Mouse (Mus musculus): Measurements from ENCODE around the gene Actr6.
"Not testable (repeated sequence)": the region's sequence is repeated elsewhere in the genome, so short reads cannot be mapped to it uniquely, and the experiment has no call there.

Actr6 gene

DNA sequence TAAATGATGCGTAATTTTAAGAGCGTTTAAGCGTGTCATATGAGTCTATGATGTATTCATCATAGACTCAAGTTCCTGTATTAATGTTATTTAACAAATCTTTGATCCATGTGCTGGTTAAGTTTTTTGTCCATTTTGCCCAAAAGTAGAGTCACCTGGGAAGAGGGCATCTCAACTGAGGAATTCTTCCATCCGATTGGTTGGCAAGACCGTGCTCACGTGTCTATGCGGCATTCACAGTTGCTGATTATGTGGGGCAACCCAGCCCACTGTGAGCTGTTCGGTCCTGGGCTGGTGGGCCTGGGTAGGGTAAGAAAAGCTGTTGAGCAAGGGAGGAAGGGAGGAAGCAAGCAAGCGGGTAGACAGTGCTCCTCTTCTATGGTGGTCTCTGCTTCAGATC is 6.3 kb upstream of the Actr6 start:
- no peak for DNase-seq (ENCODE audit: low read depth, low spot score)

DNA sequence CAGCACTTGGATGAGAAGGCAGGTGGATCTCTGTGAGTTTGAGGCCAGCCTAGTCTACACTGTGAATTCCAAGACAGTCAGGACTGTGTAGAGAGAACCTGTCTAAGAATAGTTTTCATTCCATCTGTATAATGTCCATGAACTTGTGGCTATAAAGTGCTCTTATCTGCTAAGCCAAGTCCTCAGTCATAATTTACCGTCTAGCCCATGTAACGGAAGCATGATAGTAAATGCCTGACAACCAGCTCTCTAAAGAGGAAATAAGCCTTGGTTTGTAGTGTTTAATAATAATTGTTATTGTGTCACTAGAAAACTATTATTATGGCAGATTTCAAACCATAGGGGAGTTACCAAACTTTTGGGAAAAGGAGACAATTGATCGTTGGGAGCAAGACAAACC is 5.8 kb upstream of the Actr6 start:
- no peak for DNase-seq (ENCODE audit: low read depth, low spot score)

DNA sequence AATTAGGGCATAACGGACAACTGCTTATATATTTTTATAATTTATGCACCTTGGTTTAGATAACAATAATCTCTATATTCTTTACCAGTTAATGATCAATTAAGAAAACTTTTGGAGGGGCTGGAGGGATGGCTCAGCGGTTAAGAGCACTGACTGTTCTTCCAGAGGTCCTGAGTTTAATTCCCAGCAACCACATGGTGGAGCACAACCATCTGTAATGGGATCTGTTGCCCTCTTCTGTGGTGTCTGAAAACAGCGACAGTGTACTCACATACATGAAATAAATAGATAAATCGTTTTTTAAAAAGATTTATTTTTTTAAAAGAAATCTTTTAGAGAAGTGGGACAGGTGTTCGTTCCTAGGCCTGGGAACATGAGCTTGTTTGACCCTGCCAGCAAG is 5.0 kb upstream of the Actr6 start:
- DNase-seq (ENCODE audit: low read depth, low spot score): no peak

DNA sequence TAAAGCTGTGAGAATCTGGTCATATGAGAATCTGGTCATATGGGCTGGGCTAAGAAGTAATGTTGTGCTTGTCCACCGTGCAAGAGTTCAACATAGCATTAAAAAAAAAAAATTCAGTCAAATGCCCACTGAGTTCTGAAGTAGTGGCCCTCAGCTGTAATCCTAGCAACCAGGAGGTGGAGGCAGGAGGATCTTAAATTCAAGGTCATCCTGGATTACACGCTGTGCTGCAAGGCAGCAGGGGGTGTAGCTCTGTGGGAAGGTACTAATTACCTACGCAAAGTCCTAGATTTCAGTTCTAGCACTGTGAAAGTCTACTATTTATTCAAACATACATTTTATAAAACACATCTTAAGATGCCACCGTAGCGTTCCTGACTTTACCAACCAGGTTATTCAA is 754 bp downstream of the Actr6 start:
- no peak for DNase-seq (ENCODE audit: low read depth, low spot score)

DNA sequence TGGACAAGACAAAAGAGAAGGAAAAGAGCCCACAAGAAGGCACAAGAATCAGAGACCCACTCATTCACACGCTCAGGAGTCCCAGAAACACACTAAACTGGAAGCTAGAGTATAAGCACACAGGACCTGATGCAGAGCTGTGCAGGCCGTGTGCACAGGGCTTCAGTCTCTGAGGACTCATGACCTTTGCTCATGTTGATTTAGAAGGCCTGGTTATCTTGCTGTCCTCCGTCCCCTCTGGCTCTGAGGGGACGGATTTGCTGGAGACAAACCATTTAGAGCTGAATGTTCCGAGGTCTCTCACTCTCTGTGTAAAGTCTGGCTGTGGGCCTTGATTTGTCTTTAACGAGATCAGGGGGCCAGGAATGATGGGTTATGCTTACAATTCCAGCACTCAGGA is 1.7 kb downstream of the Actr6 start:
- DNase-seq (ENCODE audit: low read depth, low spot score): no peak

DNA sequence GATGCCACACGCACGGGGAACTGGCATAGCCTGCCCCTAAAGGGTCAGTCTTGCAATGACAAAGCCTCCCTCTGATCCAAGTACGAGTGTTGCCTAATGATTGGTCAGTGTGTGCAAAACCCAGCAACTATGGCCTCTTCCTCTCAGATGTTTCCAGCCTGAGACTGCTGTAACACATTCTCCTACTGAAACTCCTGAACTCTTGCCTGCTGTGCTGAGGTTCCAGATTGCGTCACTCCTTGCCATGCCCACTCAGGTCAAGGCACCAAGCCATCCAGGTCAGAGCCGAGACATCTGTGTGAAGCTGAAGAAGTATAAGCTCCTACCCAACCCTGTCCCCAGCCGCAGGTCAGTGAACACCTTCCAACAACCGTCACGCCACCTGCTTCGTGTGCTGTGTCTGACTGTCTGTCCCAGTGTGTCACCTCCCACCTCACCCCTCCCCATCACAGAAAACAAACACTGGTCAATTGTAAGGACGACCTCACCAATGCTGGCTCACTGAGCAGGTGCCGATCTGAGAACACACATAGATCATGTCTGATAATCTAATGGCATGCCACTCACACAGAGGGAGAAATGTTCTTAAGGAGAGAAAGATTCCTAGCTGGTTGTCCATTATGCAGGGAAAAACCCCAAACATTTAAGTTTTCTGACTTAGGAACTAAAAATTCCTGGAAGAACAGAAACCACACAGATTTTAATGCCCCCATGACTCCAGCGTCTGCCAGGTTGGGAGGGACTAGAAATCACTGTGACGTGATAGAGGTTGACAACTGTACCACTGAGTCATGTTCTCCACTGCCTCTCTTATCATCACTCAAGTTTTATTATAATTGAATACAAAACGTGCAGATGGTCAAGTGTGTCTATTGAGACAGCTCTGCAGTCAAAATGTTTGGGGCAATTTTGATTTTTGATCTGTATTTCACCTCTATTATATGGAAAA is 9.6 kb downstream of the Actr6 start:
- no peak for DNase-seq (ENCODE audit: low read depth, low spot score)

DNA sequence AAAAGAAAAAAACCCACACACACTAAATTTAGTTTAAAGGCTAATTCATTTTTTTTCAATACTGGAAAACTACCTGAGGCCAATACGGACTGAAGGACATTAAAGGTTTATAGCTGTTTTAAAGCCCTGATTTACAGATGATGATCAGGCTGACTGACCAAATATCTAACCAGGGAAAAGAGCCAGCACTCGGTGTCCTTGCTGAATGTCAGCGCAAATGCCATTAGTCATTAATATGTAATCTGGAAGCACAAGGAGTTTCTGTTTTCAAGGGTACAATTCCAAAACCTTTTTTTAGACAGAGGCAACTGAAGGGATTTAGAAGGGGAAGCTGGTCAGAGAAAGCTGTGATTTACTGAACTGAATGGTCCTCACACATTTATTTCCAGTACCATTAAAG is 11.3 kb downstream of the Actr6 start:
- DNase-seq (ENCODE audit: low read depth, low spot score): no peak

DNA sequence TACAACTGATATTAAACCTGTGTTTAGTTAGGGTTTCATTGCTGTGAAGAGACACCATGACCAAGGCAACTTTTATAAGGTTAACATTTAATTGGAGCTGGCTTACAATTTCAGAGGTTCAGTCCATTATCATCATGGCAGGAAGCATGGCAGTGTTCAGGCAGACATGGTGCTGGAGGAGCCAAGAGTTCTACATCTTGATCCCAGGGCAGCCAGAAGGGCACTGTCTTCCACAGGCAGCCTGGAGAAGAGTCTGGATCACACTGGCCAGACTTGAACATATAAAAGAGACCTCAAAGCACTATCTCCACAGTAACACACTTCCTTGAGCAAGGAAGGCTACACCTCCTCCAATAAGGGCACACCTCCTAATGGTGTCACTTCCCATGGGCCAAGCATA is 11.8 kb downstream of the Actr6 start:
- no peak for DNase-seq (ENCODE audit: low read depth, low spot score)

DNA sequence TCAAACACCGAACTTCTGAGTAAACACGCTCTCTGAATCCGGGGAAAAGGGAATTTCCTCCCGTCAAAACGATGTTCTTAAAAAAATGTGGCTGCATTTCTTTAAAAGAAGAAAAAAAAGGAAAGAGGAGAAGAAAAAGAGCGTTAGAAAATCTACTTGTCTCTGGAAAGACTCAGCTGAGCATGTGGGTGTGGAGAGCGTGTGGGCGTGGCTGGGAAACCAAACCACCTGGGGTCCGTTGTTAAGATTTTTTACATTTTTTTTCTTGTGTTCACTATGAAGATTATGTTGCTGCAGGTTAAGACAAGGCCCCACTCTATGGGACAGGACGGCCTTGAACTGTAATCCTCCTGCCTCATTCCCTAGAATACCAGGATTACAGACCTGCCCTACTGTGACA is 17.2 kb downstream of the Actr6 start:
- DNase-seq (ENCODE audit: low read depth, low spot score): no peak

DNA sequence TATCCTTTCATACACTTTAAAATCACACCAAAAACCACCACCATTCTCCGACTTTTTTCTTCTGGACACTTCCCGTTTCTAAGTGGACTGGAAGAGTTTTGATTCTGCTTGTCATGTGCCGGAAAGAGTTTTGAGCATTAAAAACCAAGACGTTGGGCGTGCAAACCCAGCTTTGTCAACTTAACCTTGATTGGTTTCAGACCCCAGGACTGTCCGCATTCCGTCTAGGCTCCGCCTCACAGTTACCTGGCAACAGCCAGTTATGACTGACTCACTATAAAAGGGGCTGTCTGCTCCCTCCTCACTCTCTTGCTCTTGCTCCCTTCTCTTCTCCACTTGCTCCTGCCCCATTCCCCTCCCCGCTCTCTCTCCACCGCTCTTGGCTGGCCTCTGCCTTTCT is 23.4 kb downstream of the Actr6 start:
- no peak for DNase-seq (ENCODE audit: low read depth, low spot score)

DNA sequence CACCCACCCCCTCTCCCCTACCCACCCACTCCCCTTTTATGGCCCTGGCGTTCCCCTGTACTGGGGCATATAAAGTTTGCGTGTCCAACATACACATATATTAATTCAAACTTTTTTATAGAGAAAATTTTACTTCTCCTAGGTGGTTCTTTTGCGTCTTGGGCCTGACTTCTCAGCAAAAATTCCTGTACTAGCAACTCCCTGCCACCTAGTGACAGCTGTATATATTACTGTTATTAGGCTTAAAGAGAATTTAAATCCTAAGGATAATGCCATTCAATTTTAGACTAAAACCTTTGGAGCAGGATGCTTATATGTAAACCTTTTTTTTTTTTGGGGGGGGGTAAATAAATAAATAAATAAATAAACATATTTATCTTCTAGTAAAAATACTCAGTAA is 24.7 kb downstream of the Actr6 start:
- DNase-seq (ENCODE audit: low read depth, low spot score): no peak

DNA sequence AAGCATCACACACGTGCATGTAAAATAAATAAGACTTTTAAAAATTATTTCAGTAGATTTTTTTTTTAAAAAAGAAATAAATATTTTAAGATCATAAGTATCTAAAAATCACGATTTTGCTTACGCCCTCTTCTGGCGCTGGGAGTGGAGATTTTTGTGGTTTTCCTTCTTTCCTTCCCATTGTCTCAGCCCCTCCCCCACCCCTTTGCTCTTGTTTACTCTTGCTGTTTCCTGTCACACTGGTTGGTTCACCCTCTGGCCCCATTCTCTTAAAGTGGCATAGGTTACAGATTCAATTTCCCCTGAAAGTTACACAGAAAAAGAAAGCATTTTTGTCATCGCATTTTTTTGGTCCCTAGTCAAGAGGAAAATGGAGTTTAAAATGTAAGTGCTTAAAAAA is 29.1 kb downstream of the Actr6 start:
- no peak for DNase-seq (ENCODE audit: low read depth, low spot score)

DNA sequence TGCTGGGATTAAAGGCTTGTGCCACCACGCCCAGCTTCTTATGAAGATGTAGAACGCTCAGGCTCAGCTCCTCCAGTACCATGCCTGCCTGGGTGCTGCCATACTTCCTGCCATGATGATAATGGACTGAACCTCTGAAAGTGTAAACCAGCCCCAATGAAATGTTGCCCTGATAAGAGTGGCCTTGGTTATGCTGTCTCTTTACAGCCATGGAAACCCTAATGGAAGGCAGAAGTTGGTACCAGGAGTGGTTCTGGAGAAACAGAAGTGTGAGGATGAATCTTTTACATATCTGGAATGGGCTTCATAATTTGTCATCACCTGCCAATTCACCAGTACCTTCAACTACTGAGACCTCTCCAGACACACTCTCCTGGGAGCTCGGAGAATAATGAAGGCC is 34.1 kb downstream of the Actr6 start:
- no peak for DNase-seq (ENCODE audit: low read depth, low spot score)

DNA sequence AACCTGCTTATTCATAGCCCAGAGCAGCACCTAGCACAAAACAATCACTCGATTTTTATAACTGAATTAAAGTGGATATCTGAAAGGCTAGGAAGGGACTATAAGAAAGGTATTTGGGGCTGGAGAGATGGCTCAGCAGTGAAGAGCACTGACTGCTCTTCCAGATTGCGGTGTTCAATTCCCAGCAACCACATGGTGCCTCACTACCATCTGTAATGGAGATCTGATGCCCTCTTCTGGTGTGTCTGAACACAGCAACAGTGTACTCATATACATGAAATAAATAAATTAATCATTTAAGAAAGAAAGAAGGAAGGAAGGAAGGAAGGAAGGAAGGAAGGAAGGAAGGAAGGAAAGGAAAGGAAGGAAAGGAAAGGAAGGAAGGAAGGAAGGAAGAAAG is 35.8 kb downstream of the Actr6 start:
- not testable (repeated sequence) for DNase-seq (ENCODE audit: low read depth, low spot score)

DNA sequence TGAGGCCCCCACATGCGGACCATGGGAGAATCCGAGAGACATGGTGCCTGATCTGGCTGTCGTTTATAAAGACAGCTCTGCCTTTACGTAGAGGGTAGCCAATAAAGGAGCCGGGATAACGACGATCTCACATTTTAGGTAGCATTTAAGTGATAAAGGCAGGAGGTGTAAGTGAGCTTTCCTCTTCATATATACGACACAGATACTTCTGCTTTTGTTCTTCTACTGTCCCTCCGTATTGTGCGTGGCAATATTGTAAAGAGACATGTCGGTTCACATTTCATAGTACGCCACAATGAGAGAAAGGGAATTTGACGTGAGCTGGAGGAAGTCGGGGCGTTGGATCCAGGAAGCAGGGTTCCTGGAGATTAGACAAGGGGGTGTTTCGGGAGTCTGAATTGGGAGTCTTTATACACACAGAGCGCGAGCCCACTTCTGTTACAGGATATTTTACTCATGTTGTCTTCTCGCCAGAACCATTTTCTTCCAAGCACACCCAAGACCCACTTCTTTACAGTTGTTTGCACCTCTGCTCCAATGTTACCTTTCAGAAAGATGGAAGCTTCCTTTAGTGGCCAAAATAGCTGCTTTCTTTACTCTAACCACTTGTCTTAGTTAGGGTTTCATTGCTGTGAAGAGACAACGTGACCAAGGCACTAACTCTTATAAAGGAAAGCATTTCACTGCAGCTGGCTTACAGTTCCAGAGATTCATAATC is 36.7 kb downstream of the Actr6 start:
- no peak for DNase-seq (ENCODE audit: low read depth, low spot score)

DNA sequence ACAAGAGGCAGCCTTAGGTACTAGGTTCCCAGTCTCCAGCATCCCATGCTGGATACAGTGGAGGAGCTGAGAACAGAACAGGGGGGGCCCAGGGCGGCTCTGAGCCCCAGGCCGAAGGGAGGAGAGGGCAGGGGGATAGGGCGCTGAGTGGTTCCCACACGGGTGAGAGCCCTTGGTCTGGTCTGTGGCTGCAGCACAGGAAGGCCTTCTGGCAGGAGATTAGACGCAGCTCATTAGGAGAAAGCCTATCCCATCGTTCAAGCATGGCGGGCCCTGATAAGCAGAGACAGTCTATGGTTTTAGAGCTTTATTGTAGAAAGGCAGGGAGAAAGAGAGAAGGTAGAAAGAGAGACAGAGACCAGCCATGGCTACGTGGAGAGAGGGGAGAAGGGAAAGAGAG is 42.1 kb downstream of the Actr6 start:
- no peak for DNase-seq (ENCODE audit: low read depth, low spot score)

DNA sequence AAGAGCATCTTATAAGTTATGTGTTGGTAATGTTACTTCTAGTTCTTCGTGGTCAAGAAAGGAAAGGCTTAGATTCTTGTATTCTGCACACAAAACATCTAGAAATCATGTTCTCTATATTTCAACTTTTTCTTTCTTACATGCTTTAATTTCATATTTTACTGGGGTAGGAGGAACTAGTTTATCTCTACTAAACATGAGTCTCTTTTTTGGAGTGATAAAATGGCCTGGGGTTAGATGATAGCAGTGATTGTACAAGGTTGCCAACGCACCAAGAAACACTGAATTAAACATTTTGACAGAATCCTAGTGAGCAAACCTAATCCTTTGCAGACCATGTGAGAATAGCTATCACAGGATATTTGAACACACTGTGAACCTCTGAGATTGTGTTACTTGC is 44.6 kb downstream of the Actr6 start:
- DNase-seq (ENCODE audit: low read depth, low spot score): no peak

DNA sequence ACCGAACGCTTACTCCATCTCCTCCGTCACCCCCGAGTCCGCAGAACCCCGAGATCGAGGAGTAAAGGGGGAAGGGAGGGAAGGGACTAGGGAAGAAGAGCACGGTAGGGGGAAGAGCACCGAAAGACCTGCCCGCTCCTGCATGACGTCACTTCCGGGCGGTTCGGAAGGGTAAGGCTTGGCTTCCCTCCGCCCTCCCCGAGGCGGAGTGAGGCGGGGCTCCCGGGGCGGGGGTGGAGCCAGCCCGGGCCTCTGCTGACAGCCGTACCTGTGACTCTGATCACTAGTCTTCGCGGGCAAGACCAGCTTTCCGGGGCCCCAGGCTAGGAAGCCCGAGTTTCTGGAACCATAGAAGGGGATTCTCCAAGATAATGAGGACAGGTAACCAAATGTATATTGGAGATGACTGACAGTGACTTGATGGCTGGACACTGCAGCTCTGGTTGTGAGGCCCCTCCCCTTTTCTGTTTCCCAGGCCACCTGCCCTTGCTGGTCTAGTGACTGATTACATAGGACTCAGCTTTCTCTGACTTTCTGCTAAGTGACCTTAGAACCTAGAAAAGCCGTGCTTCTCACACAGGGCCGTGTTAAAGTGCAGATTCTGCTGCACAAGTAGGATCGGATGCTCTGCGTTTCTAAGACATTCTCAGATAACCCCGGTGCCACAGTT is 45.8 kb downstream of the Actr6 start, which contains the start of gene Scyl2:
Gene Scyl2 (minus strand): TSS at position 147 of the 670 bp plus-strand sequence.
- DNase-seq (ENCODE audit: low read depth, low spot score): peak; percentile 88

DNA sequence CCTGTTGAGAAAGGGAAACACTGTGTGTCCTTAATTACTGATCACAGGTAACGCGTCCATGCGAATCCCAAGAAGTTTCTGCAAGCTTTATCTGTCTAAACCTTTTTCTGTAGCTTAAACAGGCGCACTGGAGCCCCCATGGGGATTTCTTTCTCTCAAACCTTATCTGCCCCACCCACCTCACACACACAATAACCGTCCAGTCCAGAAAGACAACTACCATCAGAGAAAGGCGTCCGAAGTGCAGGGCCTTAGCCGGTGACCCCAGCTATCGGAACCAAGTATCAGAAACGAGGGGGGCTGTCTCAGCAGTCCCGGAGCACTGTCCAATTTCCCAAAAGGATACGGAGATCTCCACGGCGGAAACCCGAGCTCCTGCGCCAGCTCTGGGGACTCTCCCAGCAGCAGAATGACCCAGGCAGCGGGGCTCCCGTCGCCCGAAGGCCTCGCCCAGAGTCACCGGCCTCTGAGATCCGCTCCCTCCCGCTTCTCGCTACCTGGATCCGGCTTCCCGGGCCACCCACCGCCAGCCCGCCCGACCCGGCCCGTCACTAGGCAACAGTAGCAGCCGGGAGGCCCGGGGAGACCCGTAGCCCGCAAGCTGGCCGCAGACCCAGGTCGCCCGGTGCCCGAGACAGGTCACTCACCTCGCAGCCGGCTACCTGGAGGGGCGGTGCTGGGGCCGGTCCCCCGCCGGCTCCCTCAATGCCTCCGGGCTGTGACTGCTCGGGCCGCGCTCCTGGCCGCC is 46.5 kb downstream of the Actr6 start:
- DNase-seq (ENCODE audit: low read depth, low spot score): no peak

DNA sequence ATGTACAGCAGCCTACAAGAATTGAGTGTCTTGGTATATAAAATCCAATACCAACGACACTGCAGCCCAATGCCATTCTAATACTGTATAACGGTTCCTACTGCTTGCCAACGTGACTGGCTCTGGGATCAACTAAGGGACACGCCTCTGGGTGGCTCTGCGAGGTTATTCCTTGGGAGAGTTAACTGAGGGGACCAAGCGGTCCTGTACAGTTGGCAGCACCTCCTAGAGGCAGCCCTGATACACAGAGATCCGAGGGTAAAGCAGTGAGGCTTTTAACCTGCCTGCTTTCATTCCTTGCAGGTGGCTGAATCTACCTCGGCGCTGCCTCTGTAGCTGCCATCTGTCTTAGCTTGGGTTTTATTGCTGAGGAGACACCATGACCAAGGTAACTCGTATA is 49.1 kb downstream of the Actr6 start:
- DNase-seq (ENCODE audit: low read depth, low spot score): no peak

DNA sequence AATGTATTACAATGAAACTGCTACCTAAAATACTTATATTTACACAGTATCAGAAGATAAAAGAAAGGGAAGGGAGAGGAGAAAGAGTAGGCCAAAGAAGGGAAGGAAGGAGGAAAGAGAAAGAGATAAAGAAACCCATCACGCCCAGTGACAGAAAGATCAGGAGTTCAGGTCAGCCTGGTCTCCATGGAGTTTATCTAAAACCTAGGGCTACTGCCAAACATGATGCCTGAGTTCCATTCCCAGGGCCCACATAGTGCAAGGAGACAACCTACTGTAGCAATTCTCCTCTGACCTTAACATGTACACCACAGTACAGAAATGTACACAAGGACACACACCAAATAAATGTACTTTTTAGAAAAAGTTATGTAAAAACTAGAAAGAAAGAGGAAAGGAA is 49.9 kb downstream of the Actr6 start:
- no peak for DNase-seq (ENCODE audit: low read depth, low spot score)

DNA sequence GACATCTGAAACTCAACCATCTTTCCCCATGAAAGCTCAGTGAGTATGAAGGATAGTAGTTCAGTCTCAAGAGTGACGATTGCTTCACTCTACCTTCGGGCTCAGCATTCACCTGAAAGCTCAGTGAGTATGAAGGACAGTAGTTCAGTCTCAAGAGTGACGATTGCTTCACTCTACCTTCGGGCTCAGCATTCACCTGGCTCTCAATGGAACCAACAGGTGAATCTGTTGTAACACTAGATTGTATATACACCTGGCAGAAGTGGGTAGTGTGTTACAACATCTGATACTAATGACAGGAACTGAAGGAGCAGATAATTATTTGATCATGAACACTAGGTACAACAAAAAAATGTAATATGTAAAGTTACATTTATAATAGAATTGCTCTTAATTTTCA is 50.4 kb downstream of the Actr6 start:
- DNase-seq (ENCODE audit: low read depth, low spot score): no peak

Data from forelimb bud, embryonic 11.5 days (tissue).